ENCODE assay signal across 17 mouse cellular contexts in genomic region chr9:40817325-40818028, GRCm38 (mm10). TPM values are rescaled to one million over a fixed set of nuclear protein-coding genes. Genes with fewer than 3 reads are reported as not detected.
"Had no signal": no experiment of that assay in that cellular context is flagged by ENCODE, and none has a peak within 500 bp of the region (broad histone marks: within the 10 kb centered on the region; RNA-seq: fewer than 3 reads in every experiment).

No protein-coding gene starts in this region.

- H3K9ac ChIP-seq: kidney, embryonic 15.5 days; limb, embryonic 13.5 days; liver, embryonic 14.5 days; neural tube, embryonic 12.5 days had no signal

- H3K27me3 ChIP-seq: kidney, embryonic 15.5 days; limb, embryonic 13.5 days; neural tube, embryonic 12.5 days had no signal

- H3K9me3 ChIP-seq: kidney, embryonic 15.5 days; limb, embryonic 13.5 days; neural tube, embryonic 12.5 days had no signal

- DNase-seq: kidney, adult 2 months; kidney, postnatal 14 days; layer of hippocampus, postnatal 36 days; left cerebral cortex, postnatal 4 days; lung, adult 18-20 months; thymus, postnatal 4 days had no signal

- H3K4me3 ChIP-seq: kidney, embryonic 15.5 days; limb, embryonic 13.5 days; myocyte; neural tube, embryonic 12.5 days had no signal

- H3K4me2 ChIP-seq: kidney, embryonic 15.5 days; limb, embryonic 13.5 days; neural tube, embryonic 12.5 days had no signal

- H3K27ac ChIP-seq: kidney, embryonic 15.5 days; limb, embryonic 13.5 days; liver, embryonic 14.5 days; neural tube, embryonic 12.5 days; stomach, postnatal 0 days had no signal

- H3K4me1 ChIP-seq: limb, embryonic 13.5 days had no signal

RNA-seq across cellular contexts. Expression of gene Bsx, which starts 56.5 kb away (rescaled TPM):
- total RNA-seq: layer of hippocampus, postnatal 36 days; left cerebral cortex, postnatal 10 days; left cerebral cortex, postnatal 4 days; liver, adult 2 months; megakaryocyte-erythroid progenitor cell, adult 5-6 weeks had no signal
- polyA plus RNA-seq: kidney, adult 2 months; kidney, embryonic 15.5 days; large intestine, adult 2 months; limb, embryonic 13.5 days; liver, adult 2 months; lung, embryonic 16.5 days; myocyte; neural tube, embryonic 12.5 days; stomach, postnatal 0 days had no signal
